Mouse (Mus musculus) heart, postnatal 0 days (tissue): Measurements from ENCODE around the gene Asphd1. TPM values are rescaled to one million over a fixed set of nuclear protein-coding genes. Genes with fewer than 3 reads are reported as not detected.

ENCODE experiments used
- ATAC-seq: fragments of 200-750 bp; cut with Nextera tagmentation; 2 replicates; pipeline ENCODE4 v1.8.0; 2017; ENCODE audit warnings: low read depth, moderate number of reproducible peaks, moderate library complexity; ENCODE audit not compliant: insufficient read depth
- DNase-seq: peaks from one replicate; pipeline ENCODE4 v3.0.0-alpha.2; 2016; ENCODE audit warnings: low spot score
- H3K27ac ChIP-seq: fragments of 300-500 bp; sonication (generic); 2 replicates; pipeline ENCODE4 v1.5.1; 2014; ENCODE audit warnings: low read depth, mild to moderate bottlenecking
- H3K27me3 ChIP-seq: fragments of 300-500 bp; sonication (generic); 2 replicates; pipeline ENCODE4 v1.6.1; 2014; ENCODE audit warnings: low read length, mixed read lengths; ENCODE audit not compliant: control insufficient read depth, insufficient read depth
- H3K36me3 ChIP-seq: fragments of 300-500 bp; sonication (generic); replicated peaks from 2 replicates; pipeline ENCODE4 v1.6.1; 2014; ENCODE audit warnings: low read length, mixed read lengths; ENCODE audit not compliant: control insufficient read depth, insufficient read depth
- H3K4me1 ChIP-seq: fragments of 300-500 bp; sonication (generic); 2 replicates; pipeline ENCODE4 v1.6.1; 2014; ENCODE audit warnings: antibody characterized with exemption; ENCODE audit not compliant: control insufficient read depth, insufficient read depth
- H3K4me2 ChIP-seq: fragments of 300-500 bp; sonication (generic); 2 replicates; pipeline ENCODE4 v1.6.1; 2014; ENCODE audit warnings: low read depth, mild to moderate bottlenecking, low read length, moderate library complexity
- H3K4me3 ChIP-seq: fragments of 300-500 bp; sonication (generic); 2 replicates; pipeline ENCODE4 v1.5.1; 2014; ENCODE audit warnings: low read depth, low read length
- H3K9ac ChIP-seq: fragments of 300-500 bp; sonication (generic); replicated peaks from 2 replicates; pipeline ENCODE4 v1.6.1; 2014; ENCODE audit warnings: low read depth, low read length, mixed read lengths
- H3K9me3 ChIP-seq: fragments of 300-500 bp; sonication (generic); replicated peaks from 2 replicates; pipeline ENCODE4 v1.6.1; 2016; ENCODE audit warnings: low read length; ENCODE audit not compliant: control insufficient read depth
- CTCF ChIP-seq: IDR thresholded peaks from 2 replicates; pipeline ENCODE4 v1.5.1; 2016; ENCODE audit warnings: antibody characterized with exemption, control low read depth, low read depth
- EP300 ChIP-seq: IDR thresholded peaks from 2 replicates; pipeline ENCODE4 v1.6.1; 2016; ENCODE audit warnings: antibody characterized with exemption, low read depth
- WGBS: fragments of 180-500 bp; shearing (Covaris S2); extraction: QIAGEN DNeasy Blood & Tissue Kit; methylation state at CpG from one replicate; pipeline ENCODE4 v1.1.7; 2014; 5-methylcytosine and 5-hydroxymethylcytosine counted together
- polyA plus RNA-seq: library from polyadenylated mRNA; unstranded; fragments of >200 nt; fragmentation: Nextera tagmentation; extraction: Ambion mirVana; gene quantifications from 2 replicates; pipeline ENCODE4 v1.2.1, GENCODE M21; 2015
- total RNA-seq: library from RNA; depleted of rRNA; stranded (reverse); fragments of >200 nt; gene quantifications from 2 replicates; pipeline ENCODE4 v1.2.3, GENCODE M21; 2014; ENCODE audit warnings: low replicate concordance

Asphd1 gene
- total and polyA plus RNA-seq, 2 experiments from 2014 or later = not detected

- 81% methylated on average over 2 of the region's 2 CpGs for WGBS
- Histone ChIP-seq H3K4me3 (no peak overlapping the region), H3K27ac (no peak overlapping the region), H3K9ac (no peak overlapping the region), H3K36me3 (peaks cover 33% of the 10 kb centered on the region), H3K4me1 (peaks cover 6% of the 10 kb centered on the region), H3K9me3 (no peaks in the 10 kb centered on the region), H3K27me3 (no peaks in the 10 kb centered on the region), H3K4me2 (no peak overlapping the region)
- TF ChIP-seq CTCF = no peak
- no peak for TF ChIP-seq EP300
- DNase-seq (no peak), ATAC-seq (no peak)
These were observed 16.7 kb downstream of the Asphd1 start for GRCm38 (mm10) chr7:126932652-126933051.

DNA sequence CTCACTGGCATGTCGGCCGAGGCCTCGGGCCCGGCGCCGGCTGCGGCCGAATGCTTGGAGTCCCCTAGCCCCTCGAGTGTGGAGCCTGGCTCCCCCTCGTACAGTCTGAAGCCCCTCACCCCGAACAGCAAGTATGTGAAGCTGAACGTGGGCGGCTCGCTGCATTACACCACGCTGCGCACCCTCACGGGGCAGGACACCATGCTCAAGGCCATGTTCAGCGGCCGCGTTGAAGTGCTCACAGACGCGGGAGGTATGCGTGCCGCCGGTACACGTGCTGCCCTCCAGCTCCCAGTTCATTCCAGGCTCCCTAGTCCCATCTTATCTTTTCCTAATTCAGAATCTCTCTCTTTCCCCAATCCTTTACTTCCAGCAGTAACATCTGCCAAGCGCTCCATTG, 20.3 kb downstream of the Asphd1 start:
- H3K4me3 ChIP-seq = peak overlapping the region; percentile 57
- 0 out of 2 replicates have a peak, but pooled peaks cover 10% of the 10 kb centered on the region for H3K36me3 ChIP-seq
- no peaks in the 10 kb centered on the region for H3K9me3 ChIP-seq
- peak overlapping the region; percentile 28 for H3K27ac ChIP-seq
- peak overlapping the region; percentile 77 for H3K4me2 ChIP-seq
- H3K4me1 ChIP-seq = peaks cover 6% of the 10 kb centered on the region
- DNase-seq = no peak
- no peaks in the 10 kb centered on the region for H3K27me3 ChIP-seq
- ATAC-seq = peak; percentile 58
- peak overlapping the region; percentile 56 for H3K9ac ChIP-seq
- no peak for TF ChIP-seq EP300
- TF ChIP-seq CTCF = no peak
- 1% methylated on average over 26 of the region's 27 CpGs for WGBS

- H3K9me3 ChIP-seq = no peaks in the 10 kb centered on the region
- 3% methylated on average over 51 of the region's 56 CpGs for WGBS
- no peaks in the 10 kb centered on the region for H3K27me3 ChIP-seq
These were observed 20.9 kb downstream of the Asphd1 start, which contains the start of gene Kctd13 for GRCm38 (mm10) chr7:126928384-126929037. Kctd13 (plus strand) TSS chr7:126928879.

GRCm38 (mm10) chr7:126926299-126926698, 23.1 kb downstream of the Asphd1 start:
- Histone ChIP-seq H3K4me3 (no peak overlapping the region), H3K36me3 (0 out of 2 replicates have a peak, but pooled peaks cover 3% of the 10 kb centered on the region), H3K4me1 (peaks cover 6% of the 10 kb centered on the region), H3K27ac (no peak overlapping the region), H3K9ac (no peak overlapping the region), H3K27me3 (no peaks in the 10 kb centered on the region), H3K4me2 (no peak overlapping the region), H3K9me3 (no peaks in the 10 kb centered on the region)
- WGBS = 29% methylated on average over 3 of the region's 3 CpGs
- no peak for TF ChIP-seq EP300
- TF ChIP-seq CTCF = no peak
- no peak for ATAC-seq
- DNase-seq = no peak

More at GRCm38 (mm10) chr7:126928384-126929037, 20.9 kb downstream of the Asphd1 start, which contains the start of gene Kctd13:
- DNase-seq (peak; percentile 84), ATAC-seq (peak; percentile 96)
- TF ChIP-seq EP300 (no peak), CTCF (no peak)
- peak within 1 kb of the TSS; percentile 57 for H3K4me3 ChIP-seq
- peaks cover 6% of the 10 kb centered on the region for H3K4me1 ChIP-seq
- peak within 1 kb of the TSS; percentile 28 for H3K27ac ChIP-seq
- 0 out of 2 replicates have a peak, but pooled peaks cover 10% of the 10 kb centered on the region for H3K36me3 ChIP-seq
- peak within 1 kb of the TSS; percentile 77 for H3K4me2 ChIP-seq
- H3K9ac ChIP-seq = peak within 1 kb of the TSS; percentile 56

DNA sequence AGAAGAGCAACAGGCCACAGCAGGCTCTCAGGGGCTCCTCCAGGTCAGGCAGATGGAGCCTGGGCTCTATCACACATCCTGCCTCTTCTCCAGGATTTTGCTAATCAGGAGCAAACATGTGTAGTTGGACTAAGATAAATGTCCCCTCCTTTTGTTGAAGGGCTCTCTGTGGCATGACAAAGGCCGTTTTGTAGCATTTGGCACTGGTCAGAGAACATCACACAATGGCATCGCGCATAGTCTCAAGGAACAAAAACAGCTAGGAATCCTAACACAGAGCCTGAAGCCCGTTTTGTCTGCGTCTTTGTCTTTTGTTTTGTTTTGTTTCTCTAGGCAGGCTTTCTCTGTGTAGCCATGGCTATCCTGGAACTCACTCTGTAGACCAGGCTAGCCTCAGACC, 25.4 kb downstream of the Asphd1 start:
- Histone ChIP-seq H3K4me1 (no peaks in the 10 kb centered on the region), H3K4me3 (no peak overlapping the region), H3K27me3 (no peaks in the 10 kb centered on the region), H3K9me3 (no peaks in the 10 kb centered on the region), H3K27ac (peak overlapping the region; percentile 12; the same call in 1 of the 2 replicates), H3K36me3 (no peaks in the 10 kb centered on the region), H3K4me2 (no peak overlapping the region), H3K9ac (no peak overlapping the region)
- TF ChIP-seq EP300 (no peak), CTCF (no peak)
- DNase-seq = peak; percentile 59
- 64% methylated on average over 5 of the region's 5 CpGs for WGBS
- ATAC-seq = peak; percentile 21; the same call in 1 of the 2 replicates
